Mouse (Mus musculus) left cerebral cortex, postnatal 14 days (tissue): Measurements from ENCODE around the gene Ntrk3. TPM values are rescaled to one million over a fixed set of nuclear protein-coding genes. Genes with fewer than 3 reads are reported as not detected.

ENCODE experiments used
- DNase-seq, 2 experiments: peaks; one replicate each; pipeline ENCODE4 v3.0.0; 2021 to 2022; ENCODE audit warnings: low spot score in 2 of 2, mixed read lengths in 1 of 2
- intact Hi-C: fragments of 180-260 bp; cut with DNase I; formaldehyde crosslinking; loops from one replicate; pipeline ENCODE4 v1.15.1; 2025
- total RNA-seq, 2 experiments: library from RNA; stranded (reverse); gene quantifications; 2 replicates each; pipeline ENCODE4 v1.2.3; 2021

Gene Ntrk3
- total RNA-seq, 2 experiments from 2014 or later: 137 TPM

DNA sequence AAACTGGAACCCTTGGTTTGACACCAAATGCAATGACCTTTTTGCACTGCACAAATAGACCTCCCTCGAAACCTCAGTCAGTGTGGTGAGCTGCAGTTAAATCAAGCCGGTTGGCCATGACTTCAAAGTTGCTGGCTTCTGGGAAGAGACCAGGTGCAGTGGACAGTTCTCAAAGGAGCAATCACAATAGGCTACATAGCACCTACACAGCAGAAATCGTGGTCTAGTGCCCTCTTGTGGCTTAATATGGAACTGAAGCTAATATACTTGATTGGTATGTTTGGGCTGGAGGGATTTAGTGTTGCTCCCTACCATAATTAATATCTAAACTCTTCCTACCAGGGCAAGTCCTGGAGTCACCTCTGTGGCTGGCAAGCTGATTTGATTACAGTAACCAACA, 171.2 kb downstream of the Ntrk3 start:
- peak in 1 of 2 experiments; percentile 38 for DNase-seq
- intact Hi-C loops: no loop called here

DNA sequence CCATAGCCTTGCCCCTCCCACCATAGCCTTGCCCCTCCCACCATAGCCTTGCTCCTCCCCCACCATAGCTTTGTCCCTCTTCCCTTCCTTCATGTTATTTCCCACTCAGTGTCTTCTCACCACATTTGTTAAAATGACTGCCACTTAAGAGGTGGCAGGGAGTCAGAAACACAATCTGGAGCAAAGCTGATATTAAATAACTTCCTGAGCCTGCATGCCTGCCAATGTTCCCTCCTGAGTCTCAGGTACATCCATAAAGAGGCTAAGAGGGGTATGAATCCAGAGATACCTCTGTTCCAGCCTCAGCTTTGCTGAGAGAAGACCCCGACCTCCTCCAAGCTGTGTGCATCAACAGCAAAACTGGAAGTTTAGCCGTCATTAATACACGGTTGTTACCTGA, 172.4 kb downstream of the Ntrk3 start:
- intact Hi-C loops: no loop called here

DNA sequence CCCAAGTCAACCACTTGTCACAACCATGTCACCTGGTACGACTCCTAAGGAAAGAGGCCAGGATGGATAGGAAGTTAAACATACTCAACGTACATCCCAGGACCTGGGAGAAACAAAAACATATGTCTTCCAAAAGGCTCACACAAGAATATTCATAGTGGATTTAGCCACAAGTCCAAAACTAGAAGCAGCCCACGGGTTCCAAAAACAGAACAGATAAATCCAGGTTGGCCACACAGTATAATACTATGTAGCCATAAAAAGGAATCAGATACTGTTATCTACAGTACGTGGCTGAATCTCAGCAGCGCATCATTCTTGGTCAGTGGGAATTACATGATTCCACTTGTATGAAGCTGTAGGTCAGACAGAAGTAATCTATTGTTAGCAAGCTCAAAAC, 179.3 kb downstream of the Ntrk3 start:
- DNase-seq: no peak
- intact Hi-C loops: no loop called here

More for the DNA sequence above, 172.4 kb downstream of the Ntrk3 start:
- no peak for DNase-seq

DNA sequence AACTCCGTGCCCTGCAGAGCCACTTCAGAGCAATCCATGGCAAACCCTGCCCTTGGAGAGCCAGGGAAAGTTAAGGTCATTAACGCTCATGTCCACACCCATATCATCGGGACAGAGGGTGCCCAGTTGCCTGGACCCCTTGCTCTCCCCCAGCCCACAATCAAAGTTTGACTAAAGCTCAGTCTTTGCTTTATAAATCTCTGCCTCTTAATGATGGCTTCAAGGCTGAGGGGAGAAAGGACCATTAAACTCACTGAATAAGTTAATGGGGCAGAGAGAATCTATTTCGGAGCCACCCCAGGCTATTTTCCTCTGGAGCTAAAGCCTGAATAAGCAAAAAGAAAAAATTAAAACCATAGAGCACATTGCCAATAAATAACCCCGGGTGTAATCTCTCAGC, 182.3 kb downstream of the Ntrk3 start:
- DNase-seq: no peak
- intact Hi-C loops: no loop called here

DNA sequence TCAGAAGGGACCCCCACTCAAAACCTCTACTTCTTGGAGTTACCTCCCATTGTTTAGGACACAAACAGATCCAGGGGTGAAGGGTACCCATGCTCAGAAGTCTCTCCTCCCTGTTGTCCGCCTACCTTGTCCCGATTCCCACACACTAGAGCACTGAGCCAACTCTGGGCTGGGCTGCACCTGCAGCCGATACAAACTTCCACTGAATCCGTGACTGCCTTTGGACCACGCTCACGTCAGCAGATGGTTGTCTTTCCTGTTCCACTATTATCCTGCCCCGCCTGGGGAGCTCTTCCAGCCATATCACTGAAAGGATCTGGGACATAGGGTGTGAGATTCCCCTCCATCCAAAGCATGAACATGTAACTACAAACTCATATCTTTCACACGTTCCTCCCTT, 188.4 kb downstream of the Ntrk3 start:
- intact Hi-C loops: no loop called here
- no peak for DNase-seq

DNA sequence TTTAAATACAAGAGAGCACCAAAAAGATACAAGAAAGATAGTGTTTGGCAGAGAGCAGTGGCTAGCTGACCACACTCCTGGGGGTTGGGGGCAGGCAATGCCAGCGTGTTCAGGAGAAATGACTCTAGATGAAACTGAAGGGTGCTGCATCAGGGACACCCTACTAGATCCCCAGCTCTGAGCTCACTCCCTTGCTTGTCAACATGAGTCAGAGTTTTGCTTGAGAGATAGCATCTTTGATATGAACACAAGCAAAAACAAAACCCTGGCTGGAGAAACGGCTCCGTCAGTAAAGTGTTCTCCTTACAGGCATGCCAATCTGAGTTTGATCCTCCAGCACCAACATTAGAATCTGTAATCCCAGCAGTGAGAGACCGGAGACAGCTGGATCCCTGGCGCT, 189.1 kb downstream of the Ntrk3 start:
- intact Hi-C loops: no loop called here
- no peak for DNase-seq

DNA sequence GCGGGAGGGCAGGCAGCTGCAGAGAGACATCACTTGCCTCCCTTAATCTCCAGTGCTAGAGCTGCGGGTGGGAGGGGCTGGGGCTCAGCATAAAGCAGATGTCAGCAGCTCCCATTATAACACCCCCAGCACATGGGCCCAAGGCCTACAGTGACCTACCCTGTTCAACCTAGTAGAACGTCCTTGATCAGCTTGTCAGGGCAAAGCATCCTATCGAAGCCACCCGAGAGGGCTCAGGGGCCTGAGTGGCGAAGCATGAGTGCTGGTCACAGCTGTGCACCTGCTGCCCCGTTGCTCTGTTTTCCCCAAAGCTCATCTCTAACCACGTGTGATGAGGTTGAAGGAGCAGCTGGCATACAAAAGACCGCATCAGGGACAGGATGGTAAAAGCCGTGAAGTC, 191.3 kb downstream of the Ntrk3 start:
- DNase-seq: no peak
- intact Hi-C loops: no loop called here

DNA sequence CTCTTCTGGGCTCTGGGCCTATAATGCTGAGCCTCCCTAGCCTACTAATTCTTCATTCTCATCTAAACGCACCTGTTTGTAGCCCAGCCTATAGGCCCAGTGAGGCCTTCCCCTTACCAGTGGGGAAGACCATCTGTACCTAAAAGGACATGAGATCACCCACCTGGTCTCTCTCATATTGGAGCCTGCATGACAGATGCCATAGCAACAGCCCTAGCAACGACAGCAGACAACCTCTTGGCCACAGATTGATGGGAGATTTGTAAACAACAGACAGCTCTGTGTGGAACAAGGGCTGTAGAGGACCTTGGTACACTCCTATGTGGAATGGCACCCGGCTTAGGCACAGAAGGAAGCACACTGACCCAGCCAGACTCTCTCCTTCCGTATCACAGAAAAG, 195.3 kb downstream of the Ntrk3 start:
- DNase-seq: no peak
- intact Hi-C loops: no loop called here

DNA sequence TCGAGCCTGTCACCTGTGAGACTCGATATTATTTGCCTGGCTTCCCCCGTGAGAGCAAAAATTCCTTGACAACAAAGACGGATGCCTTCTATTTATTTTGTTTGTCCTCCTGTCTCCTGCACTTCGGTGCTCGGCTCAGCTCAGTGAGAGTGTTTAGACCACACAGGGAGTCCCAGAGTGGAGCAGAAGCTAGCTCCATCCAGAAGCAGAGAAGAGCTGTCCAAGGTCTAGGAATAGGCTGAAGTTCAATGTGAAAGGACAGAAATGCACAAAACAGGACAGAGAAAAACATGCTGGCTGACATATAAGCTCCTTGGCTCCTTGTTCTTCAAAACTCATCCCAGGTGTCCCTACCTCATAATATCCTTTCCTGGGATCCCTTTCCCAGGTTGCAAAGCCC, 207.5 kb downstream of the Ntrk3 start:
- no peak for DNase-seq
- intact Hi-C loops: no loop called here

DNA sequence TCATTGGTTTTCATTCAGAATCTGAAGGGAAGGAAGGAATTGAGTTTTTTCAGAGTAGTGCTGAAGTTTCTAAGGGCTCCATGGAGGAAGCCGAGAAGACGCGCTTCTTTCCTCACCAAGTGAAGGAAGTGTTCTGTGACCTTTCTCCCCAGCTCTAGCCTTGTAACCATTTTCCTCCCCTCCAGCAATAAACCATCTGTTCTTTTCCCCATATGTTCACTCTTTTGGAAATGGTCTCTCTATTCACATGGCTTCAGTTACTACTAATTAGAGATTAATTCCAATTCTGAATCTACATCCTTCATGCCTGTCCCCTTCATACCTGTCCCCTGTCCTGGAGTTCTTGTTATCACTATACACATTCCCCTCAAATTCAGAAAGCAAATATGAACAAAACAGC, 209.8 kb downstream of the Ntrk3 start:
- intact Hi-C loops: no loop called here
- DNase-seq: no peak

DNA sequence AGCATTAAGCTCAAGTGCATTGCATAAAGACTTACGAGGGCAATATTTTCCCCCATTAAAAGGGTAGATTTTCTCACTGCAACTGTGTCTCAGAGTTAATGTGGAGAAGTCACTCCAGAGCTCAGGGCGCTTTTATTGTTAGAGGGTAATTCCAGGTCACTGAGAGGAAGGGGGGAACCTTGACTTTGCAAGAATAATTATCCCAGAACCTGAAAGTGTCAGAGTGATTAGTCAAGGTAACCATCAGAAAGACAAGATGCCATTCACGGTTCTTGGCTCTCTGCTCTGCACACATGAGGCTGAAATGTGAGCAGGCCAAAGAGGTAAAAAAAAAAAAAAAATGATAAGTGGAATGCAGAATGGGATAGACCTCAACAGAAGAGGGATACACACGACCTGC, 210.2 kb downstream of the Ntrk3 start:
- no peak for DNase-seq
- intact Hi-C loops: no loop called here

DNA sequence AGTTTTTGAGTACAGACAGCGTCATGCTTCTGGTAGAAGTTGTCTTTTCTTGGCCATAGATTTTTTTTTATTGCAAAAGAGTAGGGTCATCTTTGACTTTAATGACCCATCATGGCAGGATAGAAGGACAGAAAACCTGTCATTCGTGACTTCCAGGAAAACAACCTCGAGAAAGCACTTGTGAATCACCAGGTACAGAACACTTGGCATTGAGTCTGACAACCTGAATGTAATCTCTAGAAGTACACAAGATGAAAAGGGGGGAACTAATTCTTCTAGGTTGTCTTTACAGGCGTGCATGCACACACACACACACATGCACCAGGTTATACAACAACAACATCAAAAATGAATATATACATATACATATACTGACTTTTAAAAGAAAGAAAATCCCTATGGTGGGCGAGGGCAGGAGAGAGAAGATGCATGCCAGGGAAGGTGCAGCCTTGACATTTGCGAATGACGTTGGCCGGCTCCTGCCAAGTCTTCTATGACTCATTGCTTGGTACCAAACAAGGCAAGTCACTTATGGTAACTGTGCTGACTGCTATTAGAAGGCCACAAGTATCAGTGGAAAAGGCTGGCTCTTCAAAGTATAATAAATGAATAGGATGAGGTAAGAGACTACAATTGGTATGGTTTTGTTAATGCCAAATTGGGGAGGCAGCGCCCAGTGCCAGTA, 217.4 kb downstream of the Ntrk3 start:
- no peak for DNase-seq

DNA sequence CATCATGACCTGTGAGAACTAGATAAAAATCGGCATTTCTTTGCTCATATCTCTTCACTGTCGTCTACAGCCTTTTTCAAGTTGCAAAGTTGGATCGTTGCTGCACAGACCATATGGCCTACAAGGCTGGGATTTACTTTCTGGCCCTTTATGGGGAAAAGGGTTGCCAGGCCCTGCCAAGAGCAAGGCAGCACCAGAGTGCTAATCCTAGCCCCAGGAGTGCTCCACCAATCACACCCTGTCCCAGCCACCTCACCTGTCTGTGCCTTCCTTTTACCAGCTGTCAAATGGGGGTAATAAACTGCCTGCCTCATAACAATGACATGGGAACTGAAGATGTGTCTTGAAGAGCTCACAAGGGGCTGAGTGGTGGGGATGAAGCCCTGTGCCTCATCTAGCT, 218.1 kb downstream of the Ntrk3 start:
- DNase-seq: no peak
- intact Hi-C loops: no loop called here

More for the DNA sequence above, 217.4 kb downstream of the Ntrk3 start:
- intact Hi-C loops: no loop called here

DNA sequence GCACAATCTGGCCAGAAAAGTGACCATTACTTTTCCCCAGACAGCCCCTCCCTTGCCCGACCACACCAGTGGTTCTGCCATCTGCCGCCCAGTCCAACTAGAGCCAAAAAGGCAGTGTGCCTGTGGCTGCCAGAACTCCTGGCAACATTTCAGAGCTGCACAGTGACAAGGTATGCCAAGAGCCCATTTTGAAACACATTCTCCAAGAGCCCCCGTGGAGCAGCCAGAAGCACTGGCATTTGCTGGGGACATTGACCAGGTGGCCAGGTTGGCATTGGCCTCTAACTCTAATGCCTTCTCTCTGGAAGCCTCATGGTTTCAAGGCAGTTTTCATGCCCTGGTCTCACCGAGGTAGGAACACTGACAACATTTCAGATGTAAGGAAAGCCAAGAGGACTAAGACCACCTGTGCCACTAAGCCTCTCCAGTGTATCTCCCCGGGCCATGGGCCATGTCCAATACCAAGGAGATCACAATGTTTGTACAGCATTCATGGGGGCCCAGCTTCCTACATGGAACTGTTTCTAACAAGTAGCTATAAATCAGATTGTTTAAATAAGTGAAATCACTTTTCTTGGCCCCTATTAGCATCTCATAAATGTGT, 218.9 kb downstream of the Ntrk3 start:
- DNase-seq: no peak
- intact Hi-C loops: no loop called here

DNA sequence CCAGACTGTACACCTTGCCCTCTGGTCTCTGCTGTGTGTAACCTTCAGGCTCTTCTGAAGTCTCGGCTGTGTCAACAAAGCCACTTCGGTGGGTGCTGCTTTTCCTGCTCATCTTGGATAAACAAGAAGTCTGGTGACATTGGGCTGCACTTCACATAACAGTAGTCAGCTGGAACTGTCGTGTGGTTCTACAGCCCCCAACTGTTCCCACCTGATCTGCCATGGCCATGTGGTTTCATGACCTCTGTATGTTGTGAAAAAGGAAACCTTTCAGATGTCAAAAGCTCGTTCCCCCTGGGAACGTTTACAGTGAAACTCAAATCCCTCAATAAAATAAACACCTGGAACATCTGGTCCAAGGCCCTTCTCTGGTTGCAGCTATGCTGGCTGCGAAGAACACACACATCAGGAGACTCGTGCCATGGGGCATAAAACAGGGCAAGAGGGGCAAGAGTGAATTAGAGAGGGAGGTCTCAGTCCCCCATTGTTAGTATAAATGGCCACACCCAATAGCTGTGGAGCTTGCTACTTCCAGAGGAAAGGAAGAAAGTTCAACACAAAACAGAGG, 222.7 kb downstream of the Ntrk3 start:
- DNase-seq: no peak
- intact Hi-C loops: no loop called here

DNA sequence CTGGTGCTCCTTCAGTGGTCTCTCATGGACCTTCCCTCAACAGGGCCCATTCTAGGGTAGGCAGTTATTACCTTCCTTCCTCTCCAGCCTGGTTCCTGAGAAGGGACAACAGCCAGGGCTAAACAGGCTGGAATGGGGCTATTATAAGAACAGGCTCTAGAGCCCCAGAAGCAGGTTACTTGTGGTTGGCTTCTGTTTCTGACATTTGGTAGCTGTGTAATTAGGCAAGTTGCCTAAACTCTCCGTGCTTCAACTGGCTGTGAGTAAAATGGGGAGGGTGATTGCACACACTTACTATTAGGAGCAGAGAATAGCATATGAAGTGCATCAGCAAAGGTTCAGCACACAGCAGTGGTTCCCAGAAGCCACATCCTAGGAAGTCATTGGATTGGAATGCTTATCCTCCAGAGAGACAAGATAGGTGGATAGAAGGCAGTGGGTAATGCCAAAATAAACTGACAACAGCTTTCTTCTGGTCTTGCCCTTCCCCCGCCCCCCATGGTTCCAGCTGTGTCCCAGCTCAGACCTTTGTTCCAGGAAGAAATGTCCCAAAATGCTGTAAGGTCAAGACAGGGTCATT, 230.7 kb downstream of the Ntrk3 start:
- no peak for DNase-seq
- intact Hi-C loops: no loop called here

DNA sequence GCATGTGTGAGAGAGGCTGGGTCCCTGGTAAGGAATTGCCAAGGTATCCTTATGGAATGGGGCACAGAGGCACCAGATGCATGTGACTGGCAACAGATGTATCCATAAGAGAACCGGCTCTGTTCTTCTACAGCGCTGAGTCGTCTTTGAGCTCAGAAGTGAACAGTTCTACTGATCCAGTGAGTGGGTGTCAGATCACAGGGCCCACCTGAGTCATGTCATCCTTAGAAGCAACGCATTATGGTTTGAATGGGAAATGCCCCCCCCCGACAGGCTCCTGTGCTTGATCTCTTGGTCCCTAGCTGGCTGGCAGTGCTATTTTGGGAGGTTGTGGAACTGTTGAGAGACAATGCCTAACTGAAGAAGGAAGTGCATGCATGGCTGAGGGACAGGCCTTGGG, 236.9 kb downstream of the Ntrk3 start:
- peak; percentile 14 to 40 for DNase-seq
- intact Hi-C loops: no loop called here

DNA sequence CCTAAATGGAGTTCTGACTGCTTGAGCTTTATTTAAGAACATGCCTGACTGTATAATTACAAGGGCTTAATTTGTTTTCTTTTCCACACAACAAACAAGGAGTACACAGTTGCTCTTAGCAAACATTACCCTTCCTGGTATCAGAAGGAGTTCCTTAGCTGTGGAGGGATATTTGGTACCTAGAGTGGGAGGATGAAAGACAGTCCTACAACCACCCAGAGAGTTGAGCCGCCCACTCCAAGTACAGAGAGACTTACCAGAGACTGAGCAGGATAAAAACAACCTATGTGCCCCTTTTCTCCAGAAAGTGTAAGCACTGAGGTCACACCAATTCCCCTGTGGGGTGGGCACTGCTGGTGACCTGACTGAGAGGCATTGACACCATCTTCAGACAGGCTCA, 237.8 kb downstream of the Ntrk3 start:
- intact Hi-C loops: no loop called here
- no peak for DNase-seq

DNA sequence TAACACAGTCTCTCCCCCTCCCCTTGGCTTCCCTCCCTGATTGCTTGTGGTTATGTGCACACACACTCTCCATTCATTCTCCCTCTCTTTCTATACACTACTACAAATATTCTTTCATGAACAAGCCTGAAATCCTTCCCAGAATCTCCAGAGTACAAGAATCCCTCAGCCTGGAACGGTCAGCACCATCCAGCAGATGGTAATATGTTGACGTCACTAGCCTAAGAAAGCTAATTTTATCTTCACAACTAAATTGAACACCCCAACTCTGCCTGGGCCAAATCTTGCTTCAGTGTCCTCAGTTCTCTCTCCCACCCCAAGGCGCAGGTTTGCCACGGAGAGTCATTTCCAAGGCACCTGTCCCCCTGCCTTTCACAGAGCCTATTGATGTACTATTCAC, 239.5 kb downstream of the Ntrk3 start:
- DNase-seq: peak; percentile 28 to 37
- intact Hi-C loops: no loop called here

DNA sequence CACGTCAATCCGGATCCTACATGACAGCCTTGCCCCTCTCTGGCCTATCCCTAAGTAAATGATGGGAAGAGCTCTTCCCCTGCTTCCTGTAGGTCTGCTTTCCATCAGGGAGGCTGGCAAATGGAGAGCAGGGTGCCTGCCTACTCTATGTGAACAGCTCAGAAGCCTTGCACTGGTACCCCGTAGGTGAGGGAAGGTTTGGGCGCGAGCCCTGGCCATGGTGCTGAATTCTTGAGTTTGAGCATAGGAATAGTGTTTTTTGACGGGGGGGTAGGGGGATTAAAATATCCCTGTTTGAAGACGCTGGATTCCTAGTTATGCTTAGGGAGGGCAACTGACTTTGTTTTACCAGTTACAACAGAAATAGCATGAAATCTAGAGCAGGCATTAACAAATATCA, 240.0 kb downstream of the Ntrk3 start:
- no peak for DNase-seq
- intact Hi-C loops: no loop called here

DNA sequence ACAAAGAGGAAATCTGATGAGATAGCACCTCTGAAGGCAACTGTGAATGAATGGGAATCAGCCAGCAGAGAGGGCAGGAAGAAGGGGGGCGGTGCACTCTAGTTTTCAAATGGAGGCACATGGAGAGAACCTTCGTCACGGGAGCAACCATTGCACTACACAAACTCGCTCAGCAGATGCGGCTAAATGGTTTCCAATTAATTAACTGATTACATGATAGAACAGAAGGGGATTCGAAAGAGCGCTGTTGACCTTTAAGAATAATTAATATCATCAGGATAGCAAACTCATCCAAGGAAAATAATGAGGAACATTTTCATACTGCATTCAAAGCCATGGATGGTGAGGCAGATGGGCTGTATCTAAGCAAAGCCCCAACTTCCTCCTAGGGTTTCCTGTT, 244.2 kb downstream of the Ntrk3 start:
- intact Hi-C loops: no loop called here
- DNase-seq: no peak
